Mouse (Mus musculus) left cerebral cortex, adult 11 months (tissue): ENCODE results near the gene Csf2rb.
A peak's percentile ranks its signal among the peaks of the same experiment; 100 is the strongest.

Experiments
- DNase-seq: peaks from one replicate; pipeline ENCODE4 v3.0.0; 2022; ENCODE audit warnings: low spot score

The Csf2rb gene

DNA sequence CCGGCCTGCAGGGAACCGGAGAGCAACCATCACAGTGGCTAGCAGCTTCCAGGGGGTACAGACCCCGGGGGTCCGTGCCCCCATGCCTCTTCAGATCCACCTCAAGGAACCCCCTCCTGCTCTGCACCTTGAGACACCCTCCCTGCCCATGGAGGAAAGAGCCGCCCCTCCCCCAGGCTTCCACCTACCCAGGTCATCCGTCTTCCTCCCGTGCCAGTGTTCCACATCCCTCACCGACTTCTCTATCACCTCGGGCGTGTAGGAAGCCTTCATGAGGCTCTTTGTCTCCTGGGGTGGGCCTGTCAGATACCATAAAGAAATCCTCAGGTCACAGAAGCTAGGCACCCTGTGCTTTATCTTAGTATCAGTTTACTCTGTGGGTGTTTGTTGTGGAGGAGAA is 53.0 kb downstream of the Csf2rb start:
- DNase-seq, result no peak

DNA sequence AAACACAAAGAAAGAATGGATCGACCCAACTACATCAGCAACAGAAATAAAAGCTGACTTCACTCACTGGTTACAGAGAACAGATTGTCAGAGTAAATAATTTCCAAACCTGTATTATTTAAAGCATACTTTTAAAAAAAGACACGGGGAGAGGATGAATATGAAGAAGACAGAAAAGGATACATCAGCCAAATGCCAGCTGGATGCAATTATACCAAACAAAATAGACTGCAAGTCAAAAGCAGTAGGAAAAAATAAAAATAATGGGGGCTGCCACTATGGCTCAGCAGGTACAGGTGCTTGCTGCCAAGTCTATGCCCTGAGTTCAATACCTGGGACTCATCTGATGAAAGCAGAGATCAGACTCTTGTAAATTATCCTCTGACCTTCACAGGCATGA is 54.7 kb downstream of the Csf2rb start:
- DNase-seq, result no peak

DNA sequence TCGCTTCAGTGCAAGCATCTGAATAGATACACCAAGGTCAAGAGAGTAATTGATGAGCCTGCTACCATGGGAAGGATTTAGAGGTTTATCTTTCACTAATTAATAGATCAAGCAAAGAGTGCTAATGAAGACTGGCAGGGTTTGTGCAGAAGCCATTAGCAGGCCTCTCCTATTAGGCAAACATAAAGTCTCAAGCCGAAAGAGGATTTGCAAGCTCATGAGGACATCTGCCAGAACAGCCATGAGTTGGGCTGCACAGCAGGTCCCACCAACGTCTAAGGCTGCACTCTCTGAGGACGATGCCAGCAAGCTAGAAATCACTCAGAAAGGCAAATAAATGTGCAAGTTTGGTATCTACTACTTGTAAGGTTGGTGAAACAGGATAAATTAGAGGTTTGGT is 55.2 kb downstream of the Csf2rb start:
- DNase-seq, result no peak

DNA sequence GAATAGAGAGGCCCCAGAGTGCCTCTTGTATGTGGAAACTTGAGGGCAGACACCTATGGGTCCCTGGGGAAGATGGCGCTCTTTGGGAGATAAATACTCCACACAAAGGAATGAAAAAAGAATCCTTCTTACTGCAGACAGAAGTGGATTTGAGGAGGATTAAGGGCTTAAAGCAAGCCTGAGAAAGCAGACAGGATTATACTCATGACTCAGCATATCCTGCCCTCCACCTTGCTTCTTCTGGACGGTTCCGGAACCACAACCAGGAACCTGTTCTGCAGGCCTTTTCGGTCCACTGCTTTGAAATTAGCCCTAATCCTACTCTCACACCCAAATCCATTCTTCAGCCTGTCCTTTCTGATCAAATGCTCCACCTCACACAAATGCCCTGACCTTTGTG is 56.6 kb downstream of the Csf2rb start:
- DNase-seq, result no peak

DNA sequence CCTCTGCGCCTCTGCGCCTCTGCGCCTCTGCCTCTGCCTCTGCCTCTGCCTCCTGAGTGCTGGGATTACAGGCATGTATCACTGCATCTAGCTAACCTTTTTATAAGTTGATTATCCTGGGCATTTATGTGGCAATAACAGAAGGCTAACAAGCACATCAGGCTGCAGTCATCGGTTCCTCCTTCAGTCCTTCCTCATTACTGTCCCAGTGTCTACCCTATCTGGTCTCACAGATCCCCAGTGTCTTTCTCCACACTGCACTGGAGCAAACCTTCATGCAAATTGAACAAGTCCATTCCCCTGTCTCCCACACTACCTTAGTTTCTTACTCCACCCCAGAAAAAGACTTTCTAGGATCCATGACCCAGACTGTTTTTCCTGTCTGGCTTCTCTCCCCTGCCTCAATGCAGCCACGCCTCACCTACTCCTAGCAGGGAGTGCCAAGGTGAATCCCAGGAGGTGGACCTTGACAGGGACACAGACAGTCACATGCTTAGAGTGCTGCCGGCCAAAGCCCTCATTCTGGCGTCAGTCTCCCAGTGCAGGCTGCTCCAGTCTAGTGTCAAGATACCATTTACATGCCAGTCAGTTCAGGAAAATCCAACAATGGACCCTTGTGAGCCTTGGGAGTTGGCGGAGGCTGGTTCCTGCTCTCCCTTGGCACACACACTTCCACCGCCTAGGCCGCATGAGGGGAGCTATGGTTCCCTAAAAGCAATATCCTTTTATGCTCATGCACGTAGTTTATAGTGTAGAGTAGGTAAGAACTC is 58.1 kb downstream of the Csf2rb start:
- peak; percentile 58 for DNase-seq

DNA sequence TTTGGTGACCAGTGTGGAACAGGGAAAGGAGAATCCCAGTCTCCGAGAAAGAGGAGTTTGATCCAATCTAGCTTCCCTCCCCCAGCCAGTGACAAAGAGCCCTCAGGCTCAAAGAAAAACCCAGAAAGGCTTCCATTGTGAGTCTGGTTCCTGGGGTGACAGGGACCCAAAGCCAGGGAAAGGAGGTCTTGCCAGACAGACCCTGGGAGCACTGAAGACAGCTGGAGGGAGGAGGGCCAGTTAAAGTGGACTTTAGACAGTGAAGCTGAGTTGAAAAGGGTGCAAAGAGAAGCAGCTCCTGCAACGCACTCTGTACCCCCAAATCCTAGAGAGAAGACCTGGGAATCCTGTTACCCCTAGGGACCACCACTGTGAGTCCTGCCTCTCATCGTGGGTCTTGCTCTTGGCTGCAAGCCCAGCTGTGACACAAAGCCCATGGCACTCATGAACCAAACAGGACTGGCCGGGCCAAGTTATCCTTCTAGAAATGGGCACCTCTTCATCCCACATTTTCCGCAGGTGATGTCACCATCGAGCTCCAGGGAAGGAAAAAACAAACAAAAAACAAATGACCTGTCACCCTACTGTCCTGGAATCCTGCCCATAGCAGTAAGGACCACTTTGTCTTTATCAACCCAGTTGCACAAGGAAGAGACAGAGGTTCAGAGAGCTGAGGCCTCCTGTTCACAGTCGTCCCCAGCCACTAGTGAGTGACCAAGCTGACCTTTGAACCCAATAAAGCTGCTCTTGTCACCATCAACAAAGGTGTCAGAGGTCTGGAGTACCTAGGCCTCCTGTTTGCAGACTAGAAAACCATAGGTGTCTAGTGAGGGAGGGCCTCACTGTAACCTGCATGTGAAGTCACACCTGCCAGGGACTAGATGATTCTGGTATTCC is 58.9 kb downstream of the Csf2rb start:
- peak; percentile 54 for DNase-seq

DNA sequence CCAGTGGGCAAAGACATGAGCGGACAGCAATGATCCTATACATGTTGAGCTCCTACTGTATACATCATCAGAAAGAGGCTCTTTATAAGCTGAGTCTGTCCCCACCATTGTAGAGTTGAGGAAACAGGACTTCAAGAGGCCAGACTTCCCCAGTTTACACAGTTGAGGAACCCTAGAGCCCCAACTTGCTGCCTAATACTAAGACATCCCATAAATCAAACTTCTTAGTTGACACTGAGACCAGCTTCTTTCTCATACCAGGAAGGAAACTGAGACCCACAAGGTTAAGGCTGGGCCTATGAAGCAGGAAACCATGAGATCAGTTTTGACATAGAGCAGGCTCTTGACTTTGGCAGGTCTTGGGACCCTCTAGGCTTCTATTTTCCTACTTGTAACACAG is 60.0 kb downstream of the Csf2rb start:
- DNase-seq, result no peak

DNA sequence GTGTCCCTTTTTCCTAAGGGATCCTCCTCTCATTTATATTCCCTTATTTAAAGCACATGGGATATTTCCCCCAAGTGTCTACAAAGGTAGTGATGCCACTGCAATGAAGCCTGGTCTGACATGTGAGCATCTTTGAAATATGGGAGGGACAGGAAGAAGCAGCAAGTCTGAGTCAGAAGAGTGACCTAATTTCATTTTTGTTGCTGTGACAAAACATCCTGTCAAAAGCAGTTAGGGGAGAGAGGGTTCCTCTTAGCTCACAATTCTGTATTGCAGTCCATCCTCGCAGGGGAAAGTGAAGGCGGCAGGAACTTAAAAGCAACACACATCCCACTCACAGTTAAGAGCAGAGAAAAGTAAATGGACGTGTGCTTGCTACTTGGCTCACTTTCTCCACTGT is 65.3 kb downstream of the Csf2rb start:
- DNase-seq, result no peak

DNA sequence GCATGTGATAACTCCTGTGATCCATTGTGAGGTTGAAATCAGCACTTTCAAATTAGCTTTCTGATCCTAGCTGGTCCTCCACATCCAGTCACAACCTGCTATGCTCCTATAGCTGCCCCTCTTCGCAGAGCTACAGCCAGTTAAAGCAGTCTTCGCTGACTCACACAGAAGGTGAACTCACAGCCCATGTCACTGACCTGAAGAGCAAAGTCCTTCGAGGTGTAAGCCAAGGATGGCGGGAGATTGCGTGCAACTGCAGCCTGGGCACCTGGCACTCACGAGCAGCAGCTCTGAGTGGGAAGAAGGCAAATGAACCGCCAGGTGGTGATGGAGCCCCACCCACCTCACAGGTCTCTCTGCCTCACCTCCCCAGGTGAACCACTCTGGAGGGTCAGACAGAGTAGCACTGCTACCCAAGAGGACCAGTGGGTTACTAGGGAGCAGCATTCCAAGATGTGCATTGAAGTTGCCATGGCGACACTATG is 70.0 kb downstream of the Csf2rb start, which contains the start of gene Tex33:
Tex33 (minus strand) TSS at position 435 of the 485 bp plus-strand sequence.
- no peak for DNase-seq

DNA sequence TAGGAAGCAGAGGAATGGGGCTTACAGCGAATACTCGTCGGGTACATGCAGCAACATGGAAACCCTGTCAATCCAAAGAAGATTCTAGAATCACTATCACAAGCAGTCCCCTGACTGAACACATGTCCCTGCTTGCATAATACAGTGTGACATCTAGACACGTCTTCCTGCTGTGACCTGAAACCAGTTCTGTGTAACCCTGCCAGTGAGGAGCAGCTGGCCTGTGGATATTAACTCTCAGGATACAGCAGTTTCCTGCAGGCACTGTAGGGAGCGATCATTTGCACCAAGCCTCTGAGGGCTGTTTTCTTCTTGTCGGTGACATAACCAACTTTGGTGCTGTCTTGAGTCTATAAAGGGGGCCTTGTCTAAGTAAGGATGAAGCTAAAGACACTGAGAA is 75.8 kb downstream of the Csf2rb start:
- no peak for DNase-seq

DNA sequence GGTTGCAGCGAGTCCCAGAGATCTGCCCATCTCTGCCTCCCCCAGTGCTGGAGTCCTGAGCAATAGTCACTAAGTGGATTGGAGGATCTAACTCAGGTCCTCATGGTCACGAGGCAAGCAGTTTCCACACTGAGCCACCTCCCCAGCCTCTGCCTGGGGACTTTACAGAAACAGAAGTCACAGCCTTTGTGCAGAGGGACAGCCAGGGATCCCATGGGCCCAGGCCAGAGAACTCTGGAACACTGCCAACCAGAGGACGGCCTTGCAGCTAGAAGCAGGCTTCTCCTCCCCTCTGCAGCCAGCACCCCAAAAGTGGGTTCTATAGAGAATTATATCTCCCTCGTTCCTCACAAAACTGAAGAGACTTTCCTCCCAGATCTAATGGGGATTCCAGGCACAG is 76.4 kb downstream of the Csf2rb start:
- DNase-seq, result no peak

DNA sequence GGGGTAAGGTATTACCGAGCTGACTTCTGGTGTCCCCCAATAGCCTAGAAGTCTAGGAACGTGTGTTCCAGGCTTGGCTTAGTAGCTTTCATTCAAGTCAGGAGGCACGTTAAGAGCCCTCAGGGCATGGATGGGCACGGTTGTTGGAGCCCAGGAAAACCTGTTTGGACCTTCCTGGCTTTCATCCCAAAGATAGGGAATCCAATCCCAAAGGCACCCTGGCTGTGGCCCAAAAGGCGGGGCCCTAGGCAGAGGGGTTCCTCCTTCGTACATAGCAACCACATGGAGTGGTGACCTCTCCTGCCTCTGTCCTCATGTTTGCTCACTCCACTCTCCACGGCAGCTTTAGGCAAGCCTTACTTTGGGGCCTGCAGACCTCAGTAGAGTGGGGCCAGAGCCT is 76.9 kb downstream of the Csf2rb start:
- no peak for DNase-seq

DNA sequence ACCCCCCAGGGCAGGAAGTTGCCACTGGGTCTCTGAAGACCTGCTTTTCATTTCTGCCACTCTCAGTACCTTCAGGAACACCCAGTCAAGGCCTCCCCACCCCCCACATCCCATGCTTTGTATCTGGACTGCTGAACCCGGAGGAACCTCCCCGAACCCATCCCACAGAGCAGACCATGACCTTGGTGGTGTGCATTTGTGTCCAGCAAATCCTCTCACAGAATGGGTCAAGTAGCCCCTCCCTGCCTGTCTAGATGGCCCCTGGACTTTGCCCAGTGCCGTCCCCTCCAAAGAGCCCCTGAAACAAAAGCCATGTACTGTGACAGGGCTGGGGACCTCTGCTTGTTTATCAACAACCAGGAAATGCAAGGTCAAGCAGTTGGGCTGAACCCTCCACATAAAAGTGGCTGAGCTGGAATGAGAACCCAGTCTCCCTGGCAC is 77.8 kb downstream of the Csf2rb start:
- no peak for DNase-seq
